Mouse (Mus musculus) hindbrain, embryonic 14.5 days (tissue): Measurements from ENCODE around the gene Dyrk3. TPM values are rescaled to one million over a fixed set of nuclear protein-coding genes. Genes with fewer than 3 reads are reported as not detected.

ENCODE experiments used
- ATAC-seq: fragments of 200-750 bp; cut with Nextera tagmentation; 2 replicates; pipeline ENCODE4 v1.8.0; 2017; ENCODE audit warnings: moderate number of reproducible peaks, mild to moderate bottlenecking, moderate TSS enrichment, moderate library complexity; ENCODE audit not compliant: low FRiP score
- DNase-seq: peaks from one replicate; pipeline ENCODE4 v3.0.0-alpha.2; 2015; ENCODE audit warnings: low spot score
- H3K27ac ChIP-seq: fragments of 300-500 bp; sonication (generic); 2 replicates; pipeline ENCODE4 v1.5.1; 2014; ENCODE audit warnings: mild to moderate bottlenecking, moderate library complexity
- H3K27me3 ChIP-seq: fragments of 300-500 bp; sonication (generic); 2 replicates; pipeline ENCODE4 v1.6.1; 2014; ENCODE audit warnings: mild to moderate bottlenecking, low read length, mixed read lengths; ENCODE audit not compliant: control insufficient read depth, insufficient read depth
- H3K36me3 ChIP-seq: fragments of 300-500 bp; sonication (generic); replicated peaks from 2 replicates; pipeline ENCODE4 v1.6.1; 2014; ENCODE audit not compliant: control insufficient read depth, insufficient read depth
- H3K4me1 ChIP-seq: fragments of 300-500 bp; sonication (generic); replicated peaks from 2 replicates; pipeline ENCODE4 v1.6.1; 2014; ENCODE audit warnings: antibody characterized with exemption, low read length, mixed read lengths; ENCODE audit not compliant: control insufficient read depth, insufficient read depth
- H3K4me2 ChIP-seq: fragments of 300-500 bp; sonication (generic); replicated peaks from 2 replicates; pipeline ENCODE4 v1.6.1; 2014; ENCODE audit warnings: mild to moderate bottlenecking, moderate library complexity
- H3K4me3 ChIP-seq: fragments of 300-500 bp; sonication (generic); replicated peaks from 2 replicates; pipeline ENCODE4 v1.5.1; 2014; ENCODE audit warnings: mild to moderate bottlenecking, low read length
- H3K9ac ChIP-seq: fragments of 300-500 bp; sonication (generic); 2 replicates; pipeline ENCODE4 v1.6.1; 2014
- H3K9me3 ChIP-seq: fragments of 300-500 bp; sonication (generic); 2 replicates; pipeline ENCODE4 v1.6.1; 2016; ENCODE audit warnings: low read length; ENCODE audit not compliant: control insufficient read depth
- WGBS: fragments of 180-500 bp; shearing (Covaris S2); extraction: QIAGEN DNeasy Blood & Tissue Kit; methylation state at CpG from one replicate; pipeline ENCODE4 v1.1.7; 2014; 5-methylcytosine and 5-hydroxymethylcytosine counted together
- polyA plus RNA-seq: library from polyadenylated mRNA; unstranded; fragments of >200 nt; fragmentation: Nextera tagmentation; extraction: Ambion mirVana; gene quantifications from 2 replicates; pipeline ENCODE4 v1.2.1, GENCODE M21; 2014

Gene Dyrk3
- polyA plus RNA-seq, 1 experiment from 2014 or later, result 14.8 TPM

DNA sequence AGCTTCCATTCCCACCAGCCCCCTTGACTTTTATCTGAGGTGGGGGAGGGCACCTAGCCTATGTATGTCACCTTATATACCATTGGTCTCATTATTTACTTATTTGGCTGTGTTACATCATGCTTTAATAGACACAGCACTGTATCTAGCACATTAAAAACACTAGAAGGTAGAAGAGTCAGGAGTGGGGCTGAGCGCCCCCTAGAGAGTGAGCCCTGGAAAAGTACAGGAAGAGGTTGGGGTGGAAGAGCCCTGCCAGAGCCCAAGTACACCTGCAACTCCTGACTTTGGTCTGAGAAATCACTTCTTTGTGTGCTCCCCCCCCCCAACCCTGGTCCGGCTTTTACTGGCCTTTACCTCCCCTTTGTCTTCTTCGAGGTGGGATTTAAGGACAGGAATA is 16.2 kb downstream of the Dyrk3 start:
- no peak overlapping the region for H3K4me2 ChIP-seq
- ATAC-seq, result no peak
- H3K27me3 ChIP-seq, result no peaks in the 10 kb centered on the region
- peaks cover 5% of the 10 kb centered on the region; the same call in 1 of the 2 replicates for H3K36me3 ChIP-seq
- H3K9ac ChIP-seq, result no peak overlapping the region
- no peak overlapping the region for H3K4me3 ChIP-seq
- no peak for DNase-seq
- no peaks in the 10 kb centered on the region for H3K4me1 ChIP-seq
- 39% methylated on average over 3 of the region's 3 CpGs for WGBS
- no peaks in the 10 kb centered on the region for H3K9me3 ChIP-seq
- no peak overlapping the region for H3K27ac ChIP-seq

DNA sequence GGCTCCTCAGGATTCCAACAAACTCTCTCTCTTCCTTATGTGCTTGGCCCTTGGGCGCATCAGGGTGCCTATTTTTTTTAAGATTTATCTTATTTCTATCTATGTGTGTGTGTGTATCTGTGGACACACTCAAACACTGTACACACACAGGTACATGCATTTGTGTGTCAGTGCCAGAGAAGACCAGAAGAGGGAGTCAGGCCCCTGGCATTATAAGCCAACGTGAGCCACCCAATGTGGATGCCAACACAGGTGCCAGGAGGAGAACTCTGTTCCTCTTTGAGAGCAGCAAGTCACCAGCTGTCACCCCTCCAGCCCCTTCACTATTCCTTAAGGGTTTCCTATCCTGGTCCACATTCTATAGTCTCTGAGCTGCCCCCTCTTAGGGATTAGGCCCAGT is 19.1 kb downstream of the Dyrk3 start:
- H3K4me1 ChIP-seq, result no peaks in the 10 kb centered on the region
- no peaks in the 10 kb centered on the region for H3K36me3 ChIP-seq
- H3K27me3 ChIP-seq, result no peaks in the 10 kb centered on the region
- no peak overlapping the region for H3K4me2 ChIP-seq
- H3K4me3 ChIP-seq, result no peak overlapping the region
- WGBS, result 73% methylated on average over 2 of the region's 2 CpGs
- no peak for ATAC-seq
- DNase-seq, result no peak
- H3K27ac ChIP-seq, result no peak overlapping the region
- no peak overlapping the region for H3K9ac ChIP-seq
- no peaks in the 10 kb centered on the region for H3K9me3 ChIP-seq

DNA sequence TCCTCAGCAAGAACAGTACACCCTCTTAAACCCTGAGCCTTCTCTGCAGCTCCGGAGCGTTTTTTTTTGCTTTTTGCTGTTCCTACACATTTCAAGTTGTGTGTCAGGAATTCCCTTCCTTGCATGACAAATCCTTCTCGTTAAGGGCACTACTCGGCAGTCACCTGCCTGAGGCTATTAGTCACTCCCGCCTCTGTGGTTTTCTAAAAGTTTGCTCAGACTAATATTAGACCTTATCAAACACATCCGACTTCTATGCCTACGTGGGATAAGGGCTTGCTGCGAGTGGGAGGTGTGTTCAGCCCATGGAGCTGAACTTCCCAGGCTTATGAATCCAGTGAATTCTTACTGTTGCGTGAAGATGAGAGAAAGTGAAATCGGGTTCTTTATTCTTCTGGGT is 19.6 kb downstream of the Dyrk3 start:
- Histone ChIP-seq H3K4me1 (no peaks in the 10 kb centered on the region), H3K4me2 (no peak overlapping the region), H3K27ac (no peak overlapping the region), H3K9ac (no peak overlapping the region), H3K9me3 (no peaks in the 10 kb centered on the region), H3K36me3 (no peaks in the 10 kb centered on the region), H3K4me3 (no peak overlapping the region), H3K27me3 (no peaks in the 10 kb centered on the region)
- 79% methylated on average over 10 of the region's 10 CpGs for WGBS
- ATAC-seq (no peak), DNase-seq (no peak)

DNA sequence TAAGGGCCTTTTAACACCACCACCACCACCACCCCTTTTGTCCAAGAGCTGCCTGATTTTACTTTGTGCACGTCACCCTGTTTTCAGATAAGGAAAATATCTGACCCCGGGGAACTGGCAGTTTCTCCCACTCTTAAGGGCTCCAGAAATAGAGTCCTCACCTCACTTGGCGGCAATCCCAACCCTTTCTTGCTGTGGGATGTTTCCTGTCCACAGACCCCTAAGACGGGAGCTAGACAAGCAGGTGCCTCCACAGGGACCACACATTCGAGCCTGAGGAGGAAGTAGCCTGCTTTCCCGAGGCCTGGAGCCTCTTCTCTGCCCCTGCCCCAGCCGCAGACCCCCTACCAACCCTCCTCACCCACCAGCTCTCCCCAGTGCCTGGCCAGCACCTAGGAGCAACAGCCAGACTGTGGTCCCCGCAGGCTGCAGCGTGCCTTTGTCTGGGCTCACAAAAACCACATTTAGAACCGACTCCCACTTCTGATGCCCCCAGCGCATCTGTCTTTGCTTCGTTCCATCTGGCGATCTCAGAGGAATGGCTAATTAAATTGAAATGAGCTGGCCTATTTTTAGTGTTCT is 21.6 kb downstream of the Dyrk3 start:
- Histone ChIP-seq H3K9me3 (no peaks in the 10 kb centered on the region), H3K27me3 (no peaks in the 10 kb centered on the region), H3K9ac (no peak overlapping the region), H3K4me3 (no peak overlapping the region), H3K36me3 (no peaks in the 10 kb centered on the region), H3K27ac (peak overlapping the region; percentile 68), H3K4me1 (no peaks in the 10 kb centered on the region), H3K4me2 (0 out of 2 replicates have a peak overlapping the region, but pooled peaks have one; percentile 24)
- ATAC-seq (0 out of 2 replicates have a peak, but pooled peaks have one; percentile 46), DNase-seq (peak; percentile 29)
- WGBS, result 37% methylated on average over 13 of the region's 13 CpGs

DNA sequence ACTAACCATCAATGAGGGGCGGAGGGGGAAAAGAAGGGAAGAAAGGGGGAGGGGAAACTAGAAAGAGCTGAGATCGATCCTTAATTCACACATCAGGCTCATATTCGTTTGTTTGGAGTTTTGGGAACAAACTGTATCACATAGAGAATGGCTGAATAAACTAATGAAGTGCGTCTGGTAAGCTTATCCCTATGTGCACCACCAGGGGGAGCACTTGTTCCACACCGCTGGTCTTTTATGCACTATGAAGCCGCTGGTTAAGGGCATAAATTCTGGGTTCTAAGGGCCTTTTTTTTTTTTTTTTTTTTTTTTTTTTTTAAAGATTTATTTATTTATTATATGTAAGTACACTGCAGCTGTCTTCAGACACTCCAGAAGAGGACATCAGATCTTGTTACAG is 22.2 kb downstream of the Dyrk3 start:
- no peak for ATAC-seq

DNA sequence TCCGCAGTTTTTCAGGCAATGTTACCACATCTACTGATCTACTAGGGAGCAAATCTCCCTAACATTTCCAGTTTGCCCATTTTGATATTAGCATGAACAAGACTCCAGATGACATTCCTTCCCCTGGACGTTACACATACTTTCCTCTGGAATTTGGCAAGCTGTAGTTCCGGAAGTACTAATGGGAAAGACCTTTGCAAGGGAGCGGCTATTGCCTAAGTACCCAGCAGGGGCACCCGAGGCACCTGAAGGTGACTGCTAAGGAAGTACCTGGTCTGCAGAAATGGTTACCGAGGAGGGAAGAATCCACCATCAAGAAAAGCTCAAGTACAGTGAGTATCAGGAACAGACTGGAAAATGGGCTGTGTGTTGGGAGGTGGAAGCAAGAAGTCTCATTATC is 25.6 kb downstream of the Dyrk3 start:
- Histone ChIP-seq H3K27ac (no peak overlapping the region), H3K27me3 (no peaks in the 10 kb centered on the region), H3K9me3 (no peaks in the 10 kb centered on the region), H3K4me3 (no peak overlapping the region), H3K4me1 (no peaks in the 10 kb centered on the region), H3K9ac (no peak overlapping the region), H3K36me3 (no peaks in the 10 kb centered on the region), H3K4me2 (no peak overlapping the region)
- 49% methylated on average over 6 of the region's 6 CpGs for WGBS
- DNase-seq, result no peak
- ATAC-seq, result no peak

More for the DNA sequence above, 22.2 kb downstream of the Dyrk3 start:
- H3K4me2 ChIP-seq, result no peak overlapping the region
- H3K9ac ChIP-seq, result no peak overlapping the region
- no peaks in the 10 kb centered on the region for H3K9me3 ChIP-seq
- DNase-seq, result peak; percentile 86
- no peak overlapping the region for H3K27ac ChIP-seq
- H3K4me1 ChIP-seq, result no peaks in the 10 kb centered on the region
- H3K4me3 ChIP-seq, result no peak overlapping the region
- no peaks in the 10 kb centered on the region for H3K36me3 ChIP-seq
- no peaks in the 10 kb centered on the region for H3K27me3 ChIP-seq
- 17% methylated on average over 6 of the region's 6 CpGs for WGBS

DNA sequence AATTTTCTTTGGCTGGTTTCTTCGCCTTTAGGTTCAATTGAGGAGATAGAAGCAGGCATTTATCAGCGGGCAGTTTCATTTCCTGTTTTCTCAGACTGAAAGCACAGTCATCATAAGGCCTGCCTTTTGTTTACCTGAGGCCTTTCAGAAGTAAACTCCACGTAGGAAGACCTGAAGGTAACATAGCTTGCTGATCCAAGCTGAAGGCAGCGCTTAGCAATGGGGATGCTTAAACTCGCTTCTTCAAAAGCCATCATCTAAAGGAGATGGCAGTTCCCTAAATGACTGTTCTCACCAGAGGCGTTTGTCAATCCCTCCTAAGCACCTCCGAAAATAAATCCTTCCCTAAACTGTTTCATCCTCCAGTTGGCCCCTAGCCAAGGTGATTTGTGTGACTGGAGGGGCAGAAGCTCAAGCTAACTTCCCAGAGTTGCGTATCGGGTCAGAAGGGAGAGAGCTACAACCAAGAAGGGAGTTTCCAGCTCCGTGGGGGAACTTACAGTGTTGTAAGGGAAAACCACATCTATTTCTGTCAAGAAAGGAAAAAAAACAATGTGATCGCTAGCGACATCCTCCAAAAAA is 27.5 kb downstream of the Dyrk3 start:
- H3K36me3 ChIP-seq, result no peaks in the 10 kb centered on the region
- 82% methylated on average over 12 of the region's 12 CpGs for WGBS

DNA sequence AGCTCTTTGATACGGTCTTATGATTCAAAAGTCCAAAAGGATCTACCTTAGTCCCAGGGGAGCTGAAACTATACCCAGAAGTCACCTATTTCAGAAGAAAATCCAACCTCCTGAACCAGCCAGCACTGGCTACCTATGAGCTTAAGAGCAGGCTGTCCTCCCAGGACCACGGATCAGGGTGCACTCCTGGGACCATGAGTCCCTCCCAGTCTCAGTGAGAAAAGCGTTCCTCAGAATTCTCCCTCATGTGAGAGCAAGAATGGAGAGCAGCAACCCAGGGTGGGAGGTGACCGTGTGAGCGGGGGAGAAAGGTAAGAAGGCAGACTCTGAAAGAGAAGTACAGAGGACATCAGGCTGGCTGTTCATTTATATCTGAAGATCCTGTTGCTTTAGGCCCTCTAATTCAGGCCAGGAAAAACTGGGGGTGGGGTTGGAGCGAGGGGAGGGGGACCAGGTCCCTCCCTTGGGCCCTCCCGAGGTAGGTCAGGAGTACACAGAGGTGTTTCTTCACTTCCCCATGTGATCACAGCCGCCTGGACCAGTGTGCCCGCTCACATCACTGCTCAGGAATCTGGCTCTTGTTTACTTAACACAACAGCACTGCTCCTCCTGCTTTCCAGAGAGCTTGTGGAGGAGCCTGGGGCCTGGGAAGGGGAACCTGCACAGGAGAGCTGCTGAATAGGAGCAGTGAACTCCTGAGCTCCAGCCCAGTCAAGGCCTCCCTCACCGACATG is 30.4 kb downstream of the Dyrk3 start:
- Histone ChIP-seq H3K36me3 (no peaks in the 10 kb centered on the region), H3K27me3 (no peaks in the 10 kb centered on the region), H3K4me3 (no peak overlapping the region), H3K27ac (no peak overlapping the region), H3K9ac (no peak overlapping the region), H3K4me1 (no peaks in the 10 kb centered on the region), H3K4me2 (no peak overlapping the region), H3K9me3 (no peaks in the 10 kb centered on the region)
- no peak for ATAC-seq
- WGBS, result 70% methylated on average over 10 of the region's 10 CpGs
- DNase-seq, result no peak

More for the DNA sequence above, 27.5 kb downstream of the Dyrk3 start:
- H3K4me1 ChIP-seq, result no peaks in the 10 kb centered on the region
- H3K4me3 ChIP-seq, result no peak overlapping the region
- H3K9me3 ChIP-seq, result no peaks in the 10 kb centered on the region
- H3K27ac ChIP-seq, result no peak overlapping the region
- ATAC-seq (no peak), DNase-seq (no peak)
- no peak overlapping the region for H3K4me2 ChIP-seq
- H3K9ac ChIP-seq, result no peak overlapping the region
- H3K27me3 ChIP-seq, result no peaks in the 10 kb centered on the region

DNA sequence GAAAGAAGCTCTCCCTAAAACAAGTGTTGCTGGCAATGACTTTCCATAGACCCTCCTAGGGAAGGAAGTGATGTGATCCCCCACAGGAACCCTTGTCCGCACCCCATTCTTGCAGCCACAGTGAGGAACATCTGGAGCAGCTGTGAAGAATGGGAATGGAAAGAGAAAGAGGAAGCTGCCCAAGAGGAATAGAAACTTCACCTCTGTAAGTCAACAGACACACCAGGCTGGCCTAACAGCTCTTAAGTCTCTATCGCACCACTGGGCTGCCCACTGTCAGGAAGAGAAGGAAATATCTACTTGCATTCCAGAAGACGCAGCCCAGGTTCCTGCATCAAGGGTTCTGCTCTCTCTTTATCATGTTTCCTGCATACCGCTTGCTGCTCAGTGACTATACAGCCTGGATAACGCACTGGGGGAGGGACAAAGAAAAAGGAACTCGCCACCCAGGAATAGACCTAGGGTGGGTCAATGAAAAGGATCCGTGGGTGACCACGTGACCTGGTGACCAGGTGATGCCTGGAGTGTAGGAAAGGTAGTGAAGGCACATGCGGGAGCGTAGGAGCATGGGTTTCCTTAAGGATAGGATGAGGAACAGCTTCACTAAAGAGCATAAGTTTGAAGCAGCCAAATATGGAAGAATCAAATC is 34.2 kb downstream of the Dyrk3 start:
- DNase-seq (no peak), ATAC-seq (no peak)
- H3K9me3 ChIP-seq, result no peaks in the 10 kb centered on the region
- H3K27ac ChIP-seq, result no peak overlapping the region
- 82% methylated on average over 10 of the region's 10 CpGs for WGBS
- H3K4me3 ChIP-seq, result no peak overlapping the region
- H3K4me1 ChIP-seq, result no peaks in the 10 kb centered on the region
- H3K36me3 ChIP-seq, result no peaks in the 10 kb centered on the region
- no peak overlapping the region for H3K9ac ChIP-seq
- no peaks in the 10 kb centered on the region for H3K27me3 ChIP-seq
- H3K4me2 ChIP-seq, result no peak overlapping the region
